Mouse (Mus musculus) intestine, embryonic 15.5 days (tissue): ENCODE measurements around the gene Otud6a. TPM values are rescaled to one million over a fixed set of nuclear protein-coding genes. Genes with fewer than 3 reads are reported as not detected.
"Not testable (repeated sequence)": the region's sequence is repeated elsewhere in the genome, so short reads cannot be mapped to it uniquely, and the experiment has no call there.

Experiments used
- ATAC-seq: fragments of 200-750 bp; cut with Nextera tagmentation; 2 replicates; pipeline ENCODE4 v1.8.0; 2017; ENCODE audit warnings: moderate TSS enrichment, moderate library complexity
- H3K27ac ChIP-seq: fragments of 300-500 bp; sonication (generic); 2 replicates; pipeline ENCODE4 v1.5.1; 2015; ENCODE audit warnings: mild to moderate bottlenecking, inconsistent platforms
- H3K27me3 ChIP-seq: fragments of 300-500 bp; sonication (generic); replicated peaks from 2 replicates; pipeline ENCODE4 v1.6.1; 2015; ENCODE audit warnings: inconsistent platforms
- H3K36me3 ChIP-seq: fragments of 300-500 bp; sonication (generic); 2 replicates; pipeline ENCODE4 v1.6.1; 2015; ENCODE audit warnings: inconsistent platforms
- H3K4me1 ChIP-seq: fragments of 300-500 bp; sonication (generic); replicated peaks from 2 replicates; pipeline ENCODE4 v1.6.1; 2015; ENCODE audit warnings: inconsistent platforms
- H3K4me2 ChIP-seq: fragments of 300-500 bp; sonication (generic); replicated peaks from 2 replicates; pipeline ENCODE4 v1.6.1; 2015; ENCODE audit warnings: mild to moderate bottlenecking, inconsistent platforms
- H3K4me3 ChIP-seq: fragments of 300-500 bp; sonication (generic); replicated peaks from 2 replicates; pipeline ENCODE4 v1.5.1; 2015; ENCODE audit warnings: inconsistent platforms
- H3K9ac ChIP-seq: fragments of 300-500 bp; sonication (generic); 2 replicates; pipeline ENCODE4 v1.6.1; 2015; ENCODE audit warnings: inconsistent platforms
- H3K9me3 ChIP-seq: fragments of 300-500 bp; sonication (generic); 2 replicates; pipeline ENCODE4 v1.6.1; 2016; ENCODE audit warnings: inconsistent platforms
- WGBS: fragments of 180-500 bp; shearing (Covaris S2); methylation state at CpG from one replicate; pipeline ENCODE4 v1.1.7; 2015; 5-methylcytosine and 5-hydroxymethylcytosine counted together
- polyA plus RNA-seq: library from polyadenylated mRNA; unstranded; fragments of >200 nt; fragmentation: Nextera tagmentation; extraction: Ambion mirVana; gene quantifications from 2 replicates; pipeline ENCODE4 v1.2.1, GENCODE M21; 2015

The Otud6a gene
- not detected in 2 replicates for polyA plus RNA-seq

- no peaks in the 10 kb centered on the region for H3K36me3 ChIP-seq
- no peaks in the 10 kb centered on the region for H3K9me3 ChIP-seq
- no peaks in the 10 kb centered on the region for H3K4me1 ChIP-seq
- H3K27me3 ChIP-seq: no peaks in the 10 kb centered on the region
- H3K27ac ChIP-seq: no peak within 1 kb of the TSS
- no peak within 1 kb of the TSS for H3K9ac ChIP-seq
- WGBS: 90% methylated on average over 21 of the region's 21 CpGs
- H3K4me2 ChIP-seq: no peak within 1 kb of the TSS
- no peak within 1 kb of the TSS for H3K4me3 ChIP-seq
- ATAC-seq: no peak
These were observed at the start of gene Otud6a for GRCm38 (mm10) chrX:100428693-100429092. Otud6a (plus strand) TSS chrX:100429013.

DNA sequence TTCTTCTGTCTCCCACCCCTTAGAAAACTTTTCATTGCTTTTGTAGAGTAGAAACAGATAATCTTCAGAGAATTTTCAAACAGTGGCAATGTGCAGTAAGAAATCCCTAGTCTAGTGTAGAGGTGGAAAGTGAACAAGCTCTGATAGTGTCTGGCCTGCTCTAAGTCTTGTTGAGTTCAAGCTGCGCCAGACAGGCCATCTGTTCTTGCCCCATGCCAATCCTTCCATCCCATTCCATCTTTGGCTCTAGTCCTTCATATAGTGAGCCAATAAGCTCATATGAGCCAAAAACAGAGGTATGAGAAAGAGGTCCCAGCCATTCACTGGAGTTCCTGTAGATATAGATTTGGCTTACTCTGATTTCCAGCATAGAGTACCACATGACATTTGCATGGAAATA lies 38.9 kb upstream of the Otud6a start:
- Histone ChIP-seq H3K4me2 (no peak overlapping the region), H3K4me3 (no peak overlapping the region), H3K4me1 (no peaks in the 10 kb centered on the region), H3K9ac (no peak overlapping the region), H3K27me3 (0 out of 2 replicates have a peak, but pooled peaks cover 6% of the 10 kb centered on the region), H3K36me3 (no peaks in the 10 kb centered on the region), H3K27ac (no peak overlapping the region), H3K9me3 (no peaks in the 10 kb centered on the region)
- 78% methylated on average over 1 of the region's 1 CpGs for WGBS
- no peak for ATAC-seq

DNA sequence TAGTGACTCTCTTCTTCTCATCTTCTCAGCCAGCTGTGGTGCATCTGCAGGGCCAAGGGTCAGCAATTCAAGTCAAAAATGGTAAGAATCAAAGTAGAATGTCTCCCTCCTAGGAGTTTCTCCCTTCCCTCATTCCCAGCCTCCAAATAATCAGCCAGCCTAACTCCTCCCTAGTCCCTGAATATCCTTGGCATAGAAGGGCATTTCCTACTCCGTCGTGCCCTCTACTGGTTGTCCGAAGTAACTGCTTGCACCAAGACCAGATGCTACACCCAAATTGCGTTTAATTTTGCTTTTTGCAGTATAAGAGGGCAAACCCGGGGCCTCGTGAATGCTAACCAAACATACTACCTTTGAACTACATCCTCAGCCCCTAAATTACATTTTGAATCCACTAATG lies 36.5 kb upstream of the Otud6a start:
- ATAC-seq: no peak
- 38% methylated on average over 6 of the region's 6 CpGs for WGBS

DNA sequence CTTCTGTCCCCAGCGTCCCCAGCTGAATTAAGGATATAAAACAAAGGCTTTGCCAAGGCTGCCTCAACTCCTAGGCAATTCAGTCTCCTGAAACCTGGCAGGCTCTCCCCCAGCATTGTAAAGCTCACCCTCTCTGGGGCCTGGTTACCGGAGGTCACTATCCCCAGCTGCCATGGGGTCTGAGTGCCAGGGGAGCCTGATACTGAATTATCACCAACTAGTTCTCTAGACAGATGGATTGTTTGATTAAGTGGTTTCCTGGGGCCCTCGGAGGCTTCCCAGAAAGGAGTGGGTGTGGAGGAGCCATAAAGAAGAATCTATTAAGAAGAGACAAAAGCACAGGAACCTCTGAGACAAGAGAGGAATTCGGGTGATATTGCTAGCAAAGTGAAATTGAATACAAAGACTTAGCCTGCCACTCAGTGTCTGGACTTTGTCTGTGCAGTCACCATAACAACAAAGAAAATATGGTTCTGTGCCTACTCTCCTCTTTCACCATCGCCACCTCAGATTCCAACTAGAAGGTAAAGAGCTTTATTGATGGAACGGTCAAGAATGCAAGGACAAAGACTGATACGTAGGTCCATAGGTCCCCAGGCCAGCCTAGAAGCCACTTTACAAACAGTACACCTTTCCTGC lies 34.5 kb upstream of the Otud6a start:
- no peak overlapping the region for H3K9ac ChIP-seq
- H3K27me3 ChIP-seq: 0 out of 2 replicates have a peak, but pooled peaks cover 6% of the 10 kb centered on the region
- ATAC-seq: no peak
- no peak overlapping the region for H3K4me3 ChIP-seq
- no peak overlapping the region for H3K4me2 ChIP-seq
- WGBS: 67% methylated on average over 7 of the region's 7 CpGs
- H3K27ac ChIP-seq: no peak overlapping the region
- no peaks in the 10 kb centered on the region for H3K36me3 ChIP-seq
- no peaks in the 10 kb centered on the region for H3K4me1 ChIP-seq
- H3K9me3 ChIP-seq: no peaks in the 10 kb centered on the region

More for the DNA sequence above, 36.5 kb upstream of the Otud6a start:
- Histone ChIP-seq H3K4me3 (no peak overlapping the region), H3K36me3 (no peaks in the 10 kb centered on the region), H3K9ac (no peak overlapping the region), H3K27me3 (0 out of 2 replicates have a peak, but pooled peaks cover 6% of the 10 kb centered on the region), H3K27ac (no peak overlapping the region), H3K4me2 (no peak overlapping the region), H3K4me1 (no peaks in the 10 kb centered on the region), H3K9me3 (no peaks in the 10 kb centered on the region)

- Histone ChIP-seq H3K4me2 (no peak overlapping the region), H3K27ac (no peak overlapping the region), H3K9me3 (no peaks in the 10 kb centered on the region), H3K4me1 (no peaks in the 10 kb centered on the region), H3K27me3 (0 out of 2 replicates have a peak, but pooled peaks cover 6% of the 10 kb centered on the region), H3K36me3 (no peaks in the 10 kb centered on the region), H3K4me3 (no peak overlapping the region), H3K9ac (no peak overlapping the region)
- no peak for ATAC-seq
- 87% methylated on average over 8 of the region's 8 CpGs for WGBS
These were observed 33.8 kb upstream of the Otud6a start for GRCm38 (mm10) chrX:100395026-100395425.

DNA sequence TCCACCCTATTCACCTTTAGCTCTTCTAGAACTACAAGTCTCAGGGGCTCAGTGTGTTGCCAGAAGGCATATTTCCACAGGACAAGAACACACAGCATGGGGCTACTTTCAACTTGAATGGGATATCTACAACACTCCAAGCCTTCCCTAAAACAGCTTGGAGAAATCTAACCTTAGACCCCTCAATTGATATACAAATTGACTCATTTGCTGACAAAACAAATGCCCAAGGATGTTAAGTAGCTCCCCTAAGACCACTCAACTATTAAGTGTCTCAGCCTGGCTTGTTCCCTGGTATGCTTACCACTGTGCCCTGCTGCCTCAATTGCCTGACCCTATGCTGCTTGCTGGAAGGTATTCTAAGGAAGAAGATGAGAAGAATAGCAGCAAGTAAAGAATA lies 27.9 kb upstream of the Otud6a start:
- no peaks in the 10 kb centered on the region for H3K9me3 ChIP-seq
- no peaks in the 10 kb centered on the region for H3K4me1 ChIP-seq
- no peaks in the 10 kb centered on the region for H3K27me3 ChIP-seq
- H3K4me2 ChIP-seq: no peak overlapping the region
- H3K27ac ChIP-seq: no peak overlapping the region
- ATAC-seq: no peak
- no peak overlapping the region for H3K4me3 ChIP-seq
- H3K9ac ChIP-seq: no peak overlapping the region
- H3K36me3 ChIP-seq: no peaks in the 10 kb centered on the region

DNA sequence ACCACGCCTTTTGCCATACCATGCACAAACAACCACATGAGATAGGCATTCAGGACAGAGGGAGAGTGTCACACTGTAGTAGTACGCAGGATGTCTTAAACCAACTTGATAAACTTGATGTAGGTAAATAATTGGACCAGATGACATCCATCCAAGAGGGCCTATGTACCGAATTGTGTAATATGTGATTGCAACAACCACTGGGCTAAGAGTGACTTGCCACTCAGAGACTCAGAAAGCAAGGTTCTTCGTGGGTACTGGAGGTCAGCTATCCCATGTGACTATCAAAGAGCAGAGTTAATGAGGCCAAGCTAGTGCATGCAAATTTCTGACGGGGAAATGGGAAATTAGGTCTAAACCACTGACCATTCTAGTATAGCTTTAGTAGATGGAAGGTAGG lies 27.2 kb upstream of the Otud6a start:
- Histone ChIP-seq H3K4me2 (no peak overlapping the region), H3K9me3 (no peaks in the 10 kb centered on the region), H3K9ac (no peak overlapping the region), H3K36me3 (no peaks in the 10 kb centered on the region), H3K4me1 (no peaks in the 10 kb centered on the region), H3K27ac (no peak overlapping the region), H3K27me3 (no peaks in the 10 kb centered on the region), H3K4me3 (no peak overlapping the region)
- ATAC-seq: no peak
- 82% methylated on average over 5 of the region's 5 CpGs for WGBS

- 64% methylated on average over 1 of the region's 1 CpGs for WGBS
- no peak for ATAC-seq
- no peaks in the 10 kb centered on the region for H3K4me1 ChIP-seq
- no peaks in the 10 kb centered on the region for H3K9me3 ChIP-seq
- no peak overlapping the region for H3K4me2 ChIP-seq
- H3K27ac ChIP-seq: no peak overlapping the region
- H3K4me3 ChIP-seq: no peak overlapping the region
- no peaks in the 10 kb centered on the region for H3K36me3 ChIP-seq
- no peaks in the 10 kb centered on the region for H3K27me3 ChIP-seq
- H3K9ac ChIP-seq: no peak overlapping the region
These were observed 19.6 kb upstream of the Otud6a start for GRCm38 (mm10) chrX:100409245-100409644.

DNA sequence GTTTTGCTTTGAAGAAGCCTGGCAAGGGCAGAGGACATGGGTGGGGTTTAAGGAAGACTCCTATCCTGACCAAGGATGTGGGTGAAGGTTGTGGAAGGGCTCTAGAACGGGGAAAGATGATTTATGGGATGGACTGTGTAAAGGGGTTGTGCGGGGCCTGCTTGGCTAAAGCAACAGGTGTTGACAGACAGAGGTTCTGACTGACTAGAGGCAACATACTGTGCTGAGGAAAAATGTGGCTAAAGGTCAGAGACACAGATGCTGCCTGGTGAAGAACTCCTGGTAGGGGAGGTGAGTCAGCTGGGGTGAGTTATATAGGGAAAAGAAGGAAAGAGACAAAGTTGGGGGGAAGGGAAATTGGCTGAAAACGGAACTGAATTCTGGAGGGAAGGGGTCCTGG lies 3.5 kb downstream of the Otud6a start:
- 58% methylated on average over 3 of the region's 3 CpGs for WGBS
- H3K4me3 ChIP-seq: no peak overlapping the region

DNA sequence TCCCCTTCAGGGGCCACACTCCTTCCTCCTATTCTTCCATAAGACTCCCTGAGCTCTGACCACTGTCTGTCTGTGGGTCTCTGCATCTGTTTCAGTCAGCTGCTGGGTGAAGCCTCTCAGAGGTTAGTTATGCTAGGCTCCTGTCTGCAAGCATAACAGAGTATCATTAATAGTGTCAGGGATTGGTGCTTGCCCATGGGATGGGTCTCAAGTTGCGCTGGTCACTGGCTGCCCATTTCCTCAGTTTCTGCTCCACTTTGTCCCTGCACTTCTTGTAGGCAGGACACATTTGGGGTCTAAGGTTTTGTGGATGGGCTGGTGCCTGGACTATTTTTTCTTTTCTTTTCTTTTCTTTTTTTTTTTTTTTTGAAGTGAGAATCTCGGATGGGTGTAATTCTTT lies 13.8 kb downstream of the Otud6a start, which contains the start of gene Awat2:
Gene Awat2 (minus strand): TSS at position 101 of the 400 bp plus-strand sequence.
- H3K27me3 ChIP-seq, H3K9ac ChIP-seq, H3K4me2 ChIP-seq, H3K4me3 ChIP-seq, H3K9me3 ChIP-seq, H3K27ac ChIP-seq, ATAC-seq, H3K4me1 ChIP-seq, H3K36me3 ChIP-seq: not testable (repeated sequence)
- 81% methylated on average over 2 of the region's 2 CpGs for WGBS

More for the DNA sequence above, 3.5 kb downstream of the Otud6a start:
- Histone ChIP-seq H3K27me3 (no peaks in the 10 kb centered on the region), H3K4me1 (no peaks in the 10 kb centered on the region), H3K9me3 (no peaks in the 10 kb centered on the region), H3K36me3 (no peaks in the 10 kb centered on the region), H3K4me2 (no peak overlapping the region), H3K9ac (no peak overlapping the region), H3K27ac (no peak overlapping the region)
- ATAC-seq: no peak

- Histone ChIP-seq H3K27ac (no peak overlapping the region), H3K9ac (no peak overlapping the region), H3K27me3 (no peaks in the 10 kb centered on the region), H3K4me2 (no peak overlapping the region), H3K4me1 (no peaks in the 10 kb centered on the region), H3K36me3 (no peaks in the 10 kb centered on the region), H3K4me3 (no peak overlapping the region), H3K9me3 (no peaks in the 10 kb centered on the region)
- no peak for ATAC-seq
- WGBS: 92% methylated on average over 7 of the region's 7 CpGs
These were observed 14.7 kb downstream of the Otud6a start for GRCm38 (mm10) chrX:100443532-100443931.

DNA sequence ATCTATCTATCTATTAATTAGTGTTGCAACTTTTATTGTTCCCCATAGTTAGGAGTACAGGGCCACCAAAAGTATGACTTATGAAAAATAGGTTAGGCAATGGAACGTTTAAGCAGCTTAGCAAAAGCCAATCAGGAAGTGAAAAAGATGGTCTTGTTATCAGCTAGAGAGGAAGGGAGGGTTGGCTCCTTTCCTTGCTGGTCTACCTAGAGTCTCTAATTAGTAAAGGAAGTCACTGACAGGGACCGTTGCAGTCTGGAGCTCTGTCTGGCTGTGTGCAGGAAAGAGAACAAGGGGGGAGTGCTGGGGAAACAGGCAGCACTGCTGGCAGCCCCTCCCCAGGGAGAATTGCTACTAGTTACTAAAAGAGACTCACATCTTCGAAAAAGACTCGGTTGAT lies 39.2 kb downstream of the Otud6a start:
- Histone ChIP-seq H3K9me3 (no peaks in the 10 kb centered on the region), H3K4me3 (no peak overlapping the region), H3K9ac (no peak overlapping the region), H3K27me3 (no peaks in the 10 kb centered on the region), H3K4me2 (no peak overlapping the region), H3K36me3 (no peaks in the 10 kb centered on the region), H3K27ac (no peak overlapping the region), H3K4me1 (no peaks in the 10 kb centered on the region)
- 66% methylated on average over 4 of the region's 4 CpGs for WGBS
- ATAC-seq: no peak

- no peak overlapping the region for H3K4me3 ChIP-seq
- no peak overlapping the region for H3K4me2 ChIP-seq
- no peaks in the 10 kb centered on the region for H3K9me3 ChIP-seq
- no peaks in the 10 kb centered on the region for H3K4me1 ChIP-seq
- no peak overlapping the region for H3K9ac ChIP-seq
- H3K27ac ChIP-seq: no peak overlapping the region
- H3K27me3 ChIP-seq: no peaks in the 10 kb centered on the region
- ATAC-seq: no peak
- H3K36me3 ChIP-seq: no peaks in the 10 kb centered on the region
- WGBS: 77% methylated on average over 3 of the region's 3 CpGs
These were observed 41.3 kb downstream of the Otud6a start for GRCm38 (mm10) chrX:100470126-100470525.
